Mouse (Mus musculus) lung, postnatal 0 days (tissue): ENCODE data around the gene Gm14325. TPM values are rescaled to one million over a fixed set of nuclear protein-coding genes. Genes with fewer than 3 reads are reported as not detected.
A peak's percentile ranks its signal among the peaks of the same experiment; 100 is the strongest.
"Not testable (repeated sequence)": the region's sequence is repeated elsewhere in the genome, so short reads cannot be mapped to it uniquely, and the experiment has no call there.

Experiments
- ATAC-seq: fragments of 200-750 bp; cut with Nextera tagmentation; 2 replicates; pipeline ENCODE4 v1.8.0; 2017; ENCODE audit warnings: moderate library complexity
- DNase-seq: peaks from one replicate; pipeline ENCODE4 v3.0.0-alpha.2; 2016; ENCODE audit warnings: low spot score
- H3K27ac ChIP-seq: fragments of 300-500 bp; sonication (generic); 2 replicates; pipeline ENCODE4 v1.5.1; 2014; ENCODE audit warnings: antibody characterized with exemption, mild to moderate bottlenecking, low read length, mixed read lengths
- H3K27me3 ChIP-seq: fragments of 300-500 bp; sonication (generic); replicated peaks from 2 replicates; pipeline ENCODE4 v1.6.1; 2014; ENCODE audit warnings: low read length, mixed read lengths; ENCODE audit not compliant: insufficient read depth
- H3K36me3 ChIP-seq: fragments of 300-500 bp; sonication (generic); 2 replicates; pipeline ENCODE4 v1.6.1; 2014; ENCODE audit warnings: low read length, mixed read lengths; ENCODE audit not compliant: insufficient read depth
- H3K4me1 ChIP-seq: fragments of 300-500 bp; sonication (generic); 2 replicates; pipeline ENCODE4 v1.6.1; 2014; ENCODE audit warnings: antibody characterized with exemption, low read depth, low read length, mixed read lengths; ENCODE audit not compliant: insufficient read depth
- H3K4me2 ChIP-seq: fragments of 300-500 bp; sonication (generic); replicated peaks from 2 replicates; pipeline ENCODE4 v1.6.1; 2014; ENCODE audit warnings: low read depth, mild to moderate bottlenecking, low read length, moderate library complexity, mixed read lengths
- H3K4me3 ChIP-seq: fragments of 300-500 bp; sonication (generic); 2 replicates; pipeline ENCODE4 v1.5.1; 2014; ENCODE audit warnings: low read depth, low read length
- H3K9ac ChIP-seq: fragments of 300-500 bp; sonication (generic); replicated peaks from 2 replicates; pipeline ENCODE4 v1.6.1; 2014; ENCODE audit warnings: low read depth, mild to moderate bottlenecking
- H3K9me3 ChIP-seq: fragments of 300-500 bp; sonication (generic); 2 replicates; pipeline ENCODE4 v1.6.1; 2016; ENCODE audit warnings: low read length, mixed read lengths
- CTCF ChIP-seq: IDR thresholded peaks from 2 replicates; pipeline ENCODE4 v1.5.1; 2016; ENCODE audit warnings: antibody characterized with exemption, mild to moderate bottlenecking
- WGBS: fragments of 180-500 bp; shearing (Covaris S2); extraction: QIAGEN DNeasy Blood & Tissue Kit; methylation state at CpG from one replicate; pipeline ENCODE4 v1.1.7; 2014; 5-methylcytosine and 5-hydroxymethylcytosine counted together
- polyA plus RNA-seq: library from polyadenylated mRNA; unstranded; fragments of >200 nt; fragmentation: Nextera tagmentation; extraction: Ambion mirVana; gene quantifications from 2 replicates; pipeline ENCODE4 v1.2.1, GENCODE M21; 2015

Gm14325 gene
- polyA plus RNA-seq, 1 experiment from 2014 or later, result 26.7 TPM

GRCm38 (mm10) chr2:177821952-177822351 is 18.2 kb downstream of the Gm14325 start:
- not testable (repeated sequence) for H3K4me2 ChIP-seq, H3K9ac ChIP-seq, H3K4me1 ChIP-seq, H3K9me3 ChIP-seq, DNase-seq, ATAC-seq, H3K36me3 ChIP-seq, H3K4me3 ChIP-seq, H3K27me3 ChIP-seq, H3K27ac ChIP-seq
- TF ChIP-seq CTCF, result peak; percentile 16; the same call in 1 of the 2 replicates
- WGBS, result 60% methylated on average over 1 of the region's 5 CpGs

GRCm38 (mm10) chr2:177806170-177806569 is 34.0 kb downstream of the Gm14325 start:
- not testable (repeated sequence) for H3K36me3 ChIP-seq, H3K27me3 ChIP-seq, H3K4me2 ChIP-seq, H3K4me3 ChIP-seq, ATAC-seq, H3K4me1 ChIP-seq, H3K9ac ChIP-seq, H3K27ac ChIP-seq, H3K9me3 ChIP-seq, DNase-seq
- WGBS, result no CpG with 5 or more reads among the region's 2 CpGs

- H3K4me1 ChIP-seq, H3K9me3 ChIP-seq, H3K4me2 ChIP-seq, H3K4me3 ChIP-seq, DNase-seq, H3K9ac ChIP-seq, H3K36me3 ChIP-seq, H3K27me3 ChIP-seq, H3K27ac ChIP-seq, ATAC-seq: not testable (repeated sequence)
- WGBS, result 40% methylated on average over 1 of the region's 1 CpGs
These were observed 52.8 kb downstream of the Gm14325 start for GRCm38 (mm10) chr2:177787351-177787750.

Other genes starting within 250 kb of the Gm14325 start
- 9.0 and 9.7 TPM in 2 replicates for gene Gm14322, start 81.0 kb downstream of the Gm14325 start, polyA plus RNA-seq
- 3.7 and 4.7 TPM in 2 replicates for gene Gm14327, start 56.8 kb upstream of the Gm14325 start, polyA plus RNA-seq
- 0.45 and 0.80 TPM in 2 replicates for gene Zfp972, start 85.3 kb upstream of the Gm14325 start, polyA plus RNA-seq
- gene Gm14326, start 117.0 kb upstream of the Gm14325 start, polyA plus RNA-seq, result 15.4 and 16.2 TPM in 2 replicates
- gene Zfp971, start 182.9 kb upstream of the Gm14325 start, polyA plus RNA-seq, result 8.2 and 9.5 TPM in 2 replicates
- gene Zfp931, start 238.1 kb upstream of the Gm14325 start, polyA plus RNA-seq, result 10.6 and 13.8 TPM in 2 replicates